ENCODE assay signal across 6 mouse cellular contexts in genomic region chr2:72420561-72420960, GRCm38 (mm10).
"Had no signal": no experiment of that assay in that cellular context is flagged by ENCODE, and none has a peak within 500 bp of the region (broad histone marks: within the 10 kb centered on the region; RNA-seq: fewer than 3 reads in every experiment).

No protein-coding gene starts in this region.

- DNase-seq: kidney, adult 18-20 months; kidney, postnatal 10 days; kidney, postnatal 4 days; lung, adult 2 months; lung, postnatal 4 days; spleen, adult 18-20 months had no signal
